Mouse (Mus musculus) liver, adult (tissue): ENCODE measurements around the gene Taf1.

Source experiments
- GATA4 ChIP-seq: IDR thresholded peaks from 2 replicates; pipeline ENCODE4 v1.6.1; 2014; ENCODE audit warnings: mild to moderate bottlenecking, low read length; ENCODE audit not compliant: insufficient replicate concordance

Gene Taf1

DNA sequence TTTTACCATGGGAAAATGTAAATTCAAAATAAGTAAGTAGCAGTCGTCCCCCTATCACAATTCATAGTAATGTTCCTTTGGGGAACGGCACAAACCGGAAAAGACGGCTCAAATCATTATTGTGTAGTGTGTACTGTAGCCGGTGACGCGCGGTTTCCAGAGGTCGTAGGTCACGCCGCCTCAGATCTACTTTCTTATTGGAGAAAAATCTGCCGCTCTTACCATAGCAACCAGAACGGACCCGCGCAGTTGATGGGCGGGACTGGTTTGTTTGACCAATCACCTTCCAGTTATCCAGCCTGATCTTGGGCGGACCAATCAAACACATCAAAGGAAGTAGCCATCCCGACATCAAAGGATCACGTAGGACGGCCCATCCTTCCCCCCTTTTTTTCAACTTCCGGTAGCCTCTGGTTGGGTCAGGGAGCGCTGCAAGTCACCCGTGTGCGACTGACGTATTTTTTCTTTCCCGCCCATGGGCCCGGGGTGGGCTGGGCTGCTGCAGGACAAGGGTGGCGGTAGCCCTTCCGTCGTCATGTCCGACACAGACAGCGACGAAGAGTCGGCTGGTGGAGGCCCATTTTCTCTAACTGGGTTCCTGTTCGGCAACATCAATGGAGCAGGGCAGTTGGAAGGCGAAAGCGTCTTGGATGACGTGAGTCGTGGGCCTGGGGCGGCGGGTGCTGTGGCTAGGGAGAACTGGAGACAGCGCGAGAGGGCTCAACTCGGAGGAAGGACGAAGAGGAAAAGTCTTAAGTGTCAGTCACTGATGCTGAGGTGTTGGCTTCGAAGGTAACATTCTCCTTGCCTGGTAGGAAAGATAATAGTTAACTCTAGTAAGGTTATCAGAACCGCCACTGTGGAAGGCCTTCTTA lies at the start of gene Taf1:
TSS of gene Taf1 (plus strand) at position 388 of the 875 bp plus-strand sequence.
- no peak for TF ChIP-seq GATA4

DNA sequence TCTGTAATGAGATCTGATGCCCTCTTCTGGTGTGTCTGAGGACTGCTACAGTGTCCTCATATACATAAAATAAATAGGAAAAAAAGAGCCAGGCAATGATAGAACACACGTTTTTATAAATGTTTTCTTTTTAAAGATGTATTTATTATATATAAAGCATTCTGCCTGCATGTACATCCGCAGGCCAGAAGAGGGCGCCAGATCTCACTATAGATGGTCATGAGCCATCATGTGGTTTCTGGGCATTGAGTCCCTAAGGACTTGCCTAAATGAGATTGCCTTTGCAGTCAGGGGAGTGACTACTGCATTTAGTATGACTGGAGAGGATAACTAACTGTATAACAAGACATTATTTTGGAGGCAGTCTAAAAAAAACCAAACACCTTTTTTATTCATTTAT lies 27.9 kb upstream of the Taf1 start:
- TF ChIP-seq GATA4 = no peak

DNA sequence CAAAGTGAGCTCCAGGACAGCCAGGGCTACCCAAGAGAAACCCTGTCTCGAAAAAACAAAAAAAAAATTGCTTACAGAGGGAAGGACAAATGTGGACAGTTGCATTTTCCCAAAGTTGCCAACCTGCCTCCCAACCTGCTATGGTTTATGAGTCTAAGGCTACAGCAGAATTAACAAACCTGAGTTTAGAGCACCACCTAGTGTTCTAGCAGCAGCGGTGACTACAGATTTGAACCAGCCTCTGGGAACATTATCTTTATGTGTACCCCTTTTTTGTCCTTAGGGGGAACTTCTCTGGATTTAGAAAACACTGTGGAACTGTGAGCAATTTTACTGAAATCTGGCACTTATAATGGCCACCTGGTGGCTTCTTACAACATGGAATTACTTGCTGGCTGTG lies 16.8 kb upstream of the Taf1 start:
- TF ChIP-seq GATA4 = no peak

DNA sequence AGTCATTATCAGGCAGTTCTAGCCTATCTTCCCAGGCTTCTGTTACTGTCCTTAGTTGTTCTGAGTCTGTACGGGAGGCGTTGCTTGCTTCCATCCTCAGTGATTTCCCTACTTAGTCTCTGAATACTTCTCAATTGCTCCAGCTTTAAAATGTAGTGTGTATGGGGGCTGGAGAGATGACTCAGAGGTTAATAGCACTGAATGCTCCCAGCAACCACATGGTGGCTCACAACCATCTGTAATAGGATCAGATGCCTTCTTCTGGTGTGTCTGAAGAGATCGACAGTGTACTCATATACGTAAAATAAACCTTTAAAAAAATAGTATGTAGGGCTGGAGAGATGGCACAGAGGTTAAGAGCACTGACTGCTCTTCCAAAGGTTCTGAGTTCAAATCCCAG lies 14.5 kb upstream of the Taf1 start:
- no peak for TF ChIP-seq GATA4

DNA sequence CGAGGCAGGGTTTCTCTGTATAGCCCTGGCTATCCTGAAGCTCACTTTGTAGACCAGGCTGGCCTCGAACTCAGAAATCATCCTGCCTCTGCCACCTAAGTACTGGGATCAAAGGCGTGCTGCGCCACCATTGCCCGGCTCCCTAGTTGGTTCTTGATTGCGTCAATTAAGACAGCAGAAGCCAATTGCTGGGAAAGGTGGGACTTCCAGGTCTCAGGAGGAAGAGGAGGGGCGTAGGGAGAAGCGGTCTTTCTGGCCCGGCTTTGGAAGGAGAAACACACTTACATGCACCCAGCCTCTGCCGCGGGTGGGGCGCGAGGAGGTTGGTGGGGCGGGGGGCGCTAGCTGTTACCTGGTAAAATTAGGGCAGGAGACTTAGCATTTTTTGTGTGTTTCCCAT lies 10.5 kb upstream of the Taf1 start:
- no peak for TF ChIP-seq GATA4

DNA sequence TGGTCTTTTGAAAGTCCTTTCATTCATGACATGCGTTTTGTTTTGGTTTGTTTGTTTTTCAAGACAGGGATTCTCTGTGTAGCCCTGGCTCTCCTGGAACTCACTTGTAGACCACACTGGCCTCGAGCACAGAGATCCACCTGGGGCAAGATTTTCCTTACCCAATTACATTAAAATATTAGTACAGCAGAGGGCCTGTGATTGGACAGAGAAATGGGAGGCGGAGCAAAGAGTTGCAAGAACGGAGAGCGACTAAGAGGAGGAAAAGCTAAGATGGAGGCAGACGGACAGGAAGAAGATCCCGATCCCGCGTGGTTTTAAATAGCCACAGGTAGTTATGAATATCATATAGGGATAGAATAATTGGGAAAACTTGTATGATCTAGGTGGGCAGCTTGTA lies 5.2 kb upstream of the Taf1 start:
- no peak for TF ChIP-seq GATA4

DNA sequence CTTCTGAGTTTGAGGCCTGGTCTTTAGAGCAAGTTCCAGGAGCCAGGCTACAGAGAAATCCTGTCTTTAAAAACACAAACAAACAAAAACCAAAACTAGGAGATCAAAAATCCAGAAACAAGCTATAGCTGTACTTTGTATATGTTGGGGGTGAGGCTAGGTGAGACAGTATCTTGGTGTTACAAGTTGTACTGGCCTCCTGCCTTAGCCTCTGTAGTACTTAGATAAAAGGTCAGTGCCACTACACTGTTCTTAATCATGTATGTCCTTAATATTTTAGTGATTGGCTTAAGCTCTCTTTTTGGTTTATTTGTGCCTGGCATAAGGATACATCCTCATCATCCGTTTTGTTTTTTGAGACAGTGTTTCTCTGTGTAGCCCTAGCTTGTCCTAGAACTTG lies 52.9 kb downstream of the Taf1 start:
- no peak for TF ChIP-seq GATA4

DNA sequence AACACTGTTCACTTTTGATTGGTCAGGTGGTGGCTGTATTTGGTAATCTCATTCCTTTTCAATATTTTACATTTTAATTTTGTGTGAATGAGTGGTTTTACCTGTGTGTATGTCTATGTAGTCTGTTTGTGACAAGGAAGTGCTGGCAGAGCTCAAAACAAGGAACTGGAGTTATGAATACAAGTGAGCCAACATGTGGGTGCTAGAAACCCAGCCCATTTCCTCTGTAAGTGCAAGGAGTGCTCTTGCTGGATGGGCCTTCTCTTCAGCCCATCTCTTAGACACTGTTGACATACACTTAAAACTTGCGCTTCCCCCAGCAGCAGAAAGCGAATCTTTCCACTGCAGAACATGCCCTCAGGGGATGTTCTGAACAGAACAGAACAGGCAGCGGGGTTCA lies 83.6 kb downstream of the Taf1 start:
- no peak for TF ChIP-seq GATA4

DNA sequence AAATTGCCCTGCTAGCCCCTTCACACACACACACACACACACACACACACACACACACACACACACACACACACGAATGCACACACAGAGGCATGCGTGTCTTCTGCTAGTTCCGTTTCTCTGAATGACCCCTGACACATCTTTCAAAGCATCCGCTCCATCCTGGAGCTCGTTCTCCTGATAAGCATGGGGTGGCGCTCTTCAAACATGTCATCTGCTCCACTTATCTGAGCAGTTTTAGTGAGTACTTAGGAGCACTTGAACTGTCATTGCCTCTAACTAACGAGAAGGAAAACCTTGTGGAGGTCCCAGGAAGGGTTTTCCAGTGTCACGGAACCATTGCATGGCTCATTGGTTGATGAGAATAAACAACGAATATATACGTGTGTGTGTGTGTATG lies 85.4 kb downstream of the Taf1 start:
- TF ChIP-seq GATA4 = no peak

DNA sequence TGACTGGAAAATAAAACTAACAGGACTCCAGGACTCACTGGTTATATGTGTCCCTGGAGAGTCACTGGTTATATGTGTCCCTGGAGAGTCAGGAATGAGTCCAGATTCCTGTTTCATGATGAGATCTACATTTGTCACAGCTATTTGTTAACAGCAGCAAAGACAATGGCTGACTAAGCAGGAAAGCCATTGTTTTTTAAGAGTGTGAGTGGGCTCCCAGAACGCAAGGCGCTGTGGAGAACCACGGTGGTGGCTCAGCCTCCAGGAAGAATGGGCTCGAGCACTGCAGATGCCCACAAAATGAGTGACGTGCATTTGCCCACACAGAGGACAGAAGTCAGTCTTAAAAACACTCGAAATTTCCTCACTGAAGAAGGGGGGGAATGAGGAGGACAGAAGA lies 87.8 kb downstream of the Taf1 start:
- no peak for TF ChIP-seq GATA4

DNA sequence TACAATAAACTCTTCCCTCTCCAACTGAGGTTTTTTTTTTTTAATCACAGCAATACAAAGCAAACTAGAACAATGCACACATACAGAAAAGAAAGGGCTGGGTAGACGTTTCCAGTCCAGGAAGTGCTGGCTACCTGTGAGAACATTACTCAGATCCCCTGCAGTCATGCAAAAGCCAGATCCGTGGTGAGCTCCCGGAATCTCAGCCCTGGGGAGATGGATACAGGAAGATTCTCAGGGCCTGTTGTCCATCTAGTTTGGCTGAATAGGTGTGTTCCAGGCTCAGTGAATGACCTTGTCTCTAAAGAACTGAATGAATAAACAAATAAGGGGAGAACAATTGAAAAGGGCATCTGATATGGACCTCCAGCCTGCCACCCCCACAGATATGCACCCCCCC lies 90.0 kb downstream of the Taf1 start:
- TF ChIP-seq GATA4 = no peak

DNA sequence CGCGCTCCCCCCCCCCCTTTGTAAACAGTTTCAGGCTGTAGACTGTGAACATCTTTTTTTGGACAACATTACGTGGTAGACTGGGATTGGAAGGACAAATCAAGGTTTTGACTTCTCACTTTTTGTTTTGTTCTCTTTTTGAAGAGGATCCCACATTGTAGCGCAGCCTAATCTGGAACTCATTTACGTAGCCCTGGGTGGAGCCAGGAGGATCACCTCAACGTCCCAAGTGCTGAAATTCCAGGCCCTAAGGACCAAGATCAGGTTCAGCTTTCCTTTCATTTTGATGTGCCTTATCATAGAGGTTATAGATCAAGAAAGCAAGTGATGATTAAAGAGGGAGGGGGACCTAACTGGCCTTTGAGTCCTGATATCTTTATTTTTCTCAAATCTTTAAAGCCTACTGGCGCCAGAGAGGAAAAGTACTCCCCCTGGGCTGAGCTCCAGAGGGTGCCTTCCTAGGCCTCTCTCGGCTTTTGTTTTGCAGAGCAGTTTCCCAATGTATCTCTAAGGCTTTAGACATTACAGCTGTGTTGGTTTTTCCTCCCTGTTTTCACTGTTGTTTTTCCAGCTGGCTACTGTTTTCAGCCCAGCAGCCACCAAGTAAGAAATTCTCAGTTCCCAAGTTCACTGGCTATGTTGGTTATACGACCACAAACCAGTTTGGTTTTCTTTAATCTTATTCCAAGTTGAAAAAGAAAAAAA lies 104.4 kb downstream of the Taf1 start:
- no peak for TF ChIP-seq GATA4

DNA sequence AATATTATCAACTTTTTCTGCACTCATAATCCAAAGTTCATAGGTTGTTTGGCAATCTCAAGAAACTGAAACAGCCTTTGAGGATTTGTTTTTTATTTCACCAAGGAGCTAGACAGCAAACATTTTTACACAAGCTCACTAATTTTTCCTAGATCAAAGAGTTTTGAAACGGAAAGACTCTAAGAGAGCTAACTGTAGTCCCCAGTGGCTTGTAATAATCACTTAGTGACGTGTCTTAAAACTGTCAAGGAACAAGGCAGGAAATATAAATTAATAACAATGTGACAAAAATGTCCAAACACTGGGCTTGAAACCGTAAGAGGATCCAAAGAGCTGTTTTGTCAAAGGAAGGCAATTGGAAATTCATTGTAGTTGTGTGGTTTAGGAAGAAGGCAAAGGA lies 106.3 kb downstream of the Taf1 start:
- no peak for TF ChIP-seq GATA4

DNA sequence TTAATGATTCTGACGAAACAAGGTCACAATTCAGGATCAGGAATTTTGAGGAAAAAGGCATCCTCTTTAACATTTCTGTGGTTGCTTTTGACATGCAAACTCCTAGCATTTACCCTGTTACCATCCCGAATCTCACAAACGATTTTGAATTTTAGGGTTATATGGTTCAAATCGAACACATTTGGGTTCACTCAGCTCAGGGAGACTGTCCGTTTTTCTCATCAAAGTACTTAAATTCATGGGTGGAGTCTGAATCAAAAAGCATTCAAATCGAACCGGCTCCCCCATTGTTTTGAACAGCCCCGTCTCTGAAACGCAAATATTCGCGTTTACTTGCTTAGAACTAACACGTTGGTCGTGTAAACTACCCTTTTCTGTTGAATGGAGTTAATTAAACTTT lies 106.8 kb downstream of the Taf1 start:
- TF ChIP-seq GATA4 = no peak

DNA sequence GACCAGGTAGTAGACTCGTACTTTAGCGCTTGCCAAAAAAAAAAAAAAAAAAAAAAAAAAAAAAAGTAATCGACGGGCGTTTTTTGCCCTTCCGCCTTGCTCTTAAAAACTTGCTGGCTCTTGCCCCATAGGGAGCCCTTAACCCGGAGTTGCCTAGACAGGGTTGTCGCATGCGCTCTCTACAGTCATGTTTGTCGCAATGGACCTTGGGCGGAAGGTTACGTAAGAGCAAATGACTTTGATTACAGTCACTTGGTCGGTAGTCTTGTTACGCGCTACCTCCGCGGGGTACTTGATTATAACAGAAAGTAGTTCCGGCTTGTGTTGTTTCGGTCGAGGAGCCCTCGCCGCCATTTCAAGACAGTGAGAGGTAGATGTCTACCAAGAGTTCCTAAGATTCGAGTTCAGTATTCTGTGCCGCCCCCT lies 107.2 kb downstream of the Taf1 start, which contains the start of gene Ogt:
TSS of gene Ogt (plus strand) at position 320 of the 426 bp plus-strand sequence.
- peak; percentile 65; the same call in 1 of the 2 replicates for TF ChIP-seq GATA4
